Mouse (Mus musculus) erythroid progenitor cell, adult 5-6 weeks (primary cell): Measurements from ENCODE around the gene Cdx4. TPM values are rescaled to one million over a fixed set of nuclear protein-coding genes. Genes with fewer than 3 reads are reported as not detected.

Experiments
- ATAC-seq: replicated peaks from 2 replicates; pipeline ENCODE4 v1.8.0; 2016; ENCODE audit warnings: moderate number of reproducible peaks, mild to moderate bottlenecking, moderate TSS enrichment, inconsistent platforms; ENCODE audit not compliant: poor library complexity, low FRiP score, severe bottlenecking
- total RNA-seq, 2 experiments: library from RNA; stranded (forward) in 1 of 2; stranded (reverse) in 1 of 2; fragments of 150-400 nt in 1 of 2; fragments of 186-747, 209-891 nt in 1 of 2; gene quantifications; 2 replicates each; pipeline versions ENCODE4 v1.2.3 to v1.2.4; 2015 to 2017; ENCODE audit warnings: low replicate concordance in 2 of 2

Cdx4 gene
- total RNA-seq, 2 experiments from 2014 or later, result not detected

DNA sequence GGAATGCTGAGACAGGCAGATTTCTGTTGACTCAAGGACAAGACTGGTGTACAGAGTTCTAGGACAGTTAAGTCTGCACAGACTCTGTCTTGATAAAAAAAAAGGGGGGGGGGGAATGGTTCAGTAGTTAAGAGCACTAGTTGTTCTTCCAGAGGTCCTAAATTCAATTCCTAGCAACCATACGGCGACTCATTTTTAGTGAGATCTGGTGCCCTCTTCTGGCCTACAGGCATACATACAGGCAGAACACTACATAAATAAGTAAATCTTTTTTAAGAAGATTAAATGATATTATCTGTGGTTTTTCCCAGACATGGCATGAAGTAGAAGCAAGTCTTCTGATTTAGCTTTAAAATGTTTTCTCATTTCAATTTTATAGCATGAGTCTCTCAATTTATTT lies 50.4 kb downstream of the Cdx4 start:
- no peak for ATAC-seq

- no peak for ATAC-seq
These were observed 53.1 kb downstream of the Cdx4 start for GRCm38 (mm10) chrX:103374250-103374649.

Other genes with a start within 250 kb of the Cdx4 start
- not detected in 2 replicates for gene Nap1l2, start 134.8 kb upstream of the Cdx4 start, total RNA-seq (2015; ENCODE audit: low replicate concordance)
- gene Nap1l2, start 134.8 kb upstream of the Cdx4 start, total RNA-seq (2017; ENCODE audit: low replicate concordance), result not detected in 2 replicates
- not detected in 2 replicates for gene Chic1, start 35.1 kb downstream of the Cdx4 start, total RNA-seq (2015; ENCODE audit: low replicate concordance)
- not detected in 2 replicates for gene Chic1, start 35.1 kb downstream of the Cdx4 start, total RNA-seq (2017; ENCODE audit: low replicate concordance)
- not detected in 2 replicates for gene Tsx, start 93.1 kb downstream of the Cdx4 start, total RNA-seq (2015; ENCODE audit: low replicate concordance)
- gene Tsx, start 93.1 kb downstream of the Cdx4 start, total RNA-seq (2017; ENCODE audit: low replicate concordance), result not detected in 2 replicates
- not detected in 2 replicates for gene Gm26992, start 100.6 kb downstream of the Cdx4 start, total RNA-seq (2015; ENCODE audit: low replicate concordance)
- not detected in 2 replicates for gene Gm26992, start 100.6 kb downstream of the Cdx4 start, total RNA-seq (2017; ENCODE audit: low replicate concordance)